Comparison of ENCODE assay signal across 19 mouse cellular contexts in genomic region chr16:7518711-7519110, GRCm38 (mm10).
"Had no signal": no experiment of that assay in that cellular context is flagged by ENCODE, and none has a peak within 500 bp of the region (broad histone marks: within the 10 kb centered on the region; RNA-seq: fewer than 3 reads in every experiment).

No protein-coding gene starts in this region.

- DNase-seq: liver, embryonic 13.5 days; liver, postnatal 0 days; lung, adult 2 months; lung, postnatal 14 days; lung, postnatal 36 days; right cerebral cortex, postnatal 14 days; thymus, adult 18-20 months; thymus, postnatal 14 days; thymus, postnatal 36 days had no signal

- H3K27me3 ChIP-seq: liver, embryonic 13.5 days; liver, embryonic 15.5 days; lung, embryonic 15.5 days; megakaryocyte, embryonic 14.5 days; midbrain, embryonic 15.5 days; neural tube, embryonic 12.5 days; stomach, embryonic 15.5 days had no signal

- H3K4me3 ChIP-seq: liver, embryonic 13.5 days; liver, embryonic 15.5 days; lung, embryonic 15.5 days; megakaryocyte, embryonic 14.5 days; midbrain, embryonic 15.5 days; neural tube, embryonic 12.5 days; stomach, embryonic 15.5 days had no signal

- H3K9me3 ChIP-seq: liver, embryonic 13.5 days; liver, embryonic 15.5 days; lung, embryonic 15.5 days; midbrain, embryonic 15.5 days had no signal

- H3K36me3 ChIP-seq: liver, embryonic 13.5 days; liver, embryonic 15.5 days; lung, embryonic 15.5 days; midbrain, embryonic 15.5 days; neural tube, embryonic 12.5 days; stomach, embryonic 15.5 days had no signal

- H3K27ac ChIP-seq: liver, embryonic 13.5 days; liver, embryonic 15.5 days; lung, embryonic 15.5 days; macrophage; midbrain, embryonic 15.5 days; neural tube, embryonic 12.5 days; stomach, embryonic 15.5 days; stomach, postnatal 0 days had no signal

- ATAC-seq: liver, postnatal 0 days; lung, postnatal 0 days; midbrain, embryonic 15.5 days had no signal

- H3K4me1 ChIP-seq: liver, embryonic 13.5 days; liver, embryonic 15.5 days; lung, embryonic 15.5 days; megakaryocyte, embryonic 14.5 days; midbrain, embryonic 15.5 days; neural tube, embryonic 12.5 days; stomach, embryonic 15.5 days had no signal

- H3K9ac ChIP-seq: liver, embryonic 13.5 days; liver, embryonic 15.5 days; liver, postnatal 0 days; lung, embryonic 15.5 days; midbrain, embryonic 15.5 days; neural tube, embryonic 12.5 days; stomach, embryonic 15.5 days had no signal

- H3K4me2 ChIP-seq: liver, embryonic 13.5 days; liver, embryonic 15.5 days; lung, embryonic 15.5 days; midbrain, embryonic 11.5 days; midbrain, embryonic 15.5 days; neural tube, embryonic 12.5 days; stomach, embryonic 15.5 days had no signal
